ENCODE assay signal across 21 mouse cellular contexts in genomic region chr6:148421577-148421976, GRCm38 (mm10). TPM values are rescaled to one million over a fixed set of nuclear protein-coding genes. Genes with fewer than 3 reads are reported as not detected.
DNase-seq lines count a peak whose midpoint lies in the region; ATAC-seq lines count a peak whose summit lies in the region.
"Had no signal": no experiment of that assay in that cellular context is flagged by ENCODE, and none has a peak within 500 bp of the region (broad histone marks: within the 10 kb centered on the region; RNA-seq: fewer than 3 reads in every experiment).

No protein-coding gene starts in this region.

- H3K9me3 ChIP-seq in hindbrain, embryonic 14.5 days (ENCODE audit: control insufficient read depth, low read length), result no peaks in the 10 kb centered on the region
- no peaks in the 10 kb centered on the region for H3K9me3 ChIP-seq in hindbrain, embryonic 10.5 days
- H3K9me3 ChIP-seq in midbrain, embryonic 16.5 days (replicated peaks; ENCODE audit: control insufficient read depth, low read length, poor library complexity, severe bottlenecking), result no peaks in the 10 kb centered on the region
- no peaks in the 10 kb centered on the region for H3K9me3 ChIP-seq in midbrain, embryonic 10.5 days (replicated peaks)
- H3K9me3 ChIP-seq in embryonic facial prominence, embryonic 14.5 days (ENCODE audit: control insufficient read depth, low read length), result no peaks in the 10 kb centered on the region
- H3K9me3 ChIP-seq: heart, embryonic 12.5 days; limb, embryonic 13.5 days; liver, embryonic 13.5 days; lung, embryonic 15.5 days; stomach, embryonic 15.5 days had no signal

- peak; percentile 51 to 65 for DNase-seq in cerebellum, postnatal 14 days
- no peak for DNase-seq in cerebellum, postnatal 25 days
- peak; percentile 32 for DNase-seq in hindbrain, embryonic 14.5 days (ENCODE audit: low spot score)
- no peak for DNase-seq in hindbrain, embryonic 10.5 days (ENCODE audit: low spot score)
- DNase-seq in midbrain, embryonic 10.5 days (ENCODE audit: low spot score), result no peak
- peak; percentile 61 for DNase-seq in embryonic facial prominence, embryonic 14.5 days (ENCODE audit: low spot score)
- no peak for DNase-seq in urinary bladder, postnatal 25 days (ENCODE audit: low spot score)
- DNase-seq: adrenal gland, postnatal 10 days; cerebellum, adult 18-20 months; heart, postnatal 14 days; kidney, adult 2 months; kidney, postnatal 10 days; liver, embryonic 13.5 days; retina, postnatal 1 day had no signal

- no peak for ATAC-seq in hindbrain, embryonic 14.5 days (ENCODE audit: low FRiP score)
- ATAC-seq in midbrain, embryonic 16.5 days, result 0 out of 2 replicates have a peak, but pooled peaks have one; percentile 32
- peak; percentile 53 for ATAC-seq in embryonic facial prominence, embryonic 14.5 days (ENCODE audit: low read depth)
- ATAC-seq: activated CD4-positive, CD25-positive, alpha-beta regulatory T cell, adult 4 months; CD4-positive, CD25-positive, alpha-beta regulatory T cell, adult 4 months had no signal

- H3K4me3 ChIP-seq in hindbrain, embryonic 14.5 days (replicated peaks; ENCODE audit: low read length), result no peak overlapping the region
- H3K4me3 ChIP-seq in hindbrain, embryonic 10.5 days, result no peak overlapping the region
- no peak overlapping the region for H3K4me3 ChIP-seq in midbrain, embryonic 16.5 days (ENCODE audit: low read depth, low read length)
- H3K4me3 ChIP-seq in midbrain, embryonic 10.5 days, result no peak overlapping the region
- no peak overlapping the region for H3K4me3 ChIP-seq in embryonic facial prominence, embryonic 14.5 days (ENCODE audit: low read depth, low read length)
- H3K4me3 ChIP-seq: heart, embryonic 12.5 days; limb, embryonic 13.5 days; liver, embryonic 13.5 days; lung, embryonic 15.5 days; stomach, embryonic 15.5 days had no signal

- no peaks in the 10 kb centered on the region for H3K27me3 ChIP-seq in hindbrain, embryonic 14.5 days (ENCODE audit: control insufficient read depth, insufficient read depth, low read length)
- H3K27me3 ChIP-seq in hindbrain, embryonic 10.5 days (ENCODE audit: insufficient read depth, poor library complexity, severe bottlenecking), result no peaks in the 10 kb centered on the region
- no peaks in the 10 kb centered on the region for H3K27me3 ChIP-seq in midbrain, embryonic 16.5 days (ENCODE audit: control insufficient read depth, insufficient read depth, low read depth, low read length)
- no peaks in the 10 kb centered on the region for H3K27me3 ChIP-seq in midbrain, embryonic 10.5 days (ENCODE audit: low read depth, poor library complexity, severe bottlenecking)
- no peaks in the 10 kb centered on the region for H3K27me3 ChIP-seq in embryonic facial prominence, embryonic 14.5 days (replicated peaks; ENCODE audit: control insufficient read depth, insufficient read depth, low read length)
- H3K27me3 ChIP-seq: heart, embryonic 12.5 days; limb, embryonic 13.5 days; liver, embryonic 13.5 days; lung, embryonic 15.5 days; stomach, embryonic 15.5 days had no signal

- H3K4me1 ChIP-seq in hindbrain, embryonic 14.5 days (replicated peaks; ENCODE audit: control insufficient read depth, insufficient read depth, low read length), result peaks cover 5% of the 10 kb centered on the region; the same call in 1 of the 2 replicates
- no peaks in the 10 kb centered on the region for H3K4me1 ChIP-seq in hindbrain, embryonic 10.5 days (replicated peaks)
- 0 out of 2 replicates have a peak, but pooled peaks cover 3% of the 10 kb centered on the region for H3K4me1 ChIP-seq in midbrain, embryonic 16.5 days (ENCODE audit: control insufficient read depth, insufficient read depth, low read length)
- 0 out of 2 replicates have a peak, but pooled peaks cover 3% of the 10 kb centered on the region for H3K4me1 ChIP-seq in midbrain, embryonic 10.5 days
- peaks cover 8% of the 10 kb centered on the region; the same call in 1 of the 2 replicates for H3K4me1 ChIP-seq in embryonic facial prominence, embryonic 14.5 days (ENCODE audit: control insufficient read depth, insufficient read depth, low read length)
- H3K4me1 ChIP-seq: limb, embryonic 13.5 days; liver, embryonic 13.5 days; lung, embryonic 15.5 days; stomach, embryonic 15.5 days had no signal

- H3K9ac ChIP-seq in hindbrain, embryonic 14.5 days, result no peak overlapping the region
- H3K9ac ChIP-seq in midbrain, embryonic 16.5 days (ENCODE audit: low read depth, low read length), result no peak overlapping the region
- no peak overlapping the region for H3K9ac ChIP-seq in embryonic facial prominence, embryonic 14.5 days (ENCODE audit: low read depth, low read length)
- H3K9ac ChIP-seq: heart, embryonic 12.5 days; limb, embryonic 13.5 days; liver, embryonic 13.5 days; lung, embryonic 15.5 days; stomach, embryonic 15.5 days had no signal

- H3K27ac ChIP-seq in hindbrain, embryonic 14.5 days, result 0 out of 2 replicates have a peak overlapping the region, but pooled peaks have one; percentile 29
- no peak overlapping the region for H3K27ac ChIP-seq in hindbrain, embryonic 10.5 days
- H3K27ac ChIP-seq in midbrain, embryonic 16.5 days (ENCODE audit: low read length), result no peak overlapping the region
- no peak overlapping the region for H3K27ac ChIP-seq in midbrain, embryonic 10.5 days (replicated peaks)
- H3K27ac ChIP-seq in embryonic facial prominence, embryonic 14.5 days (replicated peaks; ENCODE audit: low read depth, low read length), result 0 out of 2 replicates have a peak overlapping the region, but pooled peaks have one; percentile 22
- H3K27ac ChIP-seq: limb, embryonic 13.5 days; liver, embryonic 13.5 days; lung, embryonic 15.5 days; stomach, embryonic 15.5 days had no signal

- no peak overlapping the region for H3K4me2 ChIP-seq in hindbrain, embryonic 14.5 days (replicated peaks)
- no peak overlapping the region for H3K4me2 ChIP-seq in midbrain, embryonic 16.5 days (ENCODE audit: low read length)
- H3K4me2 ChIP-seq in embryonic facial prominence, embryonic 14.5 days (ENCODE audit: low read depth, low read length), result no peak overlapping the region
- H3K4me2 ChIP-seq: heart, embryonic 12.5 days; limb, embryonic 13.5 days; liver, embryonic 13.5 days; lung, embryonic 15.5 days; stomach, embryonic 15.5 days had no signal

- WGBS in hindbrain, embryonic 14.5 days, result 53% methylated on average over 7 of the region's 7 CpGs
- 79% methylated on average over 7 of the region's 7 CpGs for WGBS in hindbrain, embryonic 10.5 days
- WGBS in midbrain, embryonic 16.5 days, result 53% methylated on average over 7 of the region's 7 CpGs
- 84% methylated on average over 7 of the region's 7 CpGs for whole genome bisulfite sequencing in midbrain, embryonic 10.5 days
- WGBS in embryonic facial prominence, embryonic 14.5 days, result 15% methylated on average over 7 of the region's 7 CpGs

- no peaks in the 10 kb centered on the region for H3K36me3 ChIP-seq in hindbrain, embryonic 14.5 days (replicated peaks; ENCODE audit: control insufficient read depth, insufficient read depth)
- H3K36me3 ChIP-seq in hindbrain, embryonic 10.5 days, result no peaks in the 10 kb centered on the region
- no peaks in the 10 kb centered on the region for H3K36me3 ChIP-seq in midbrain, embryonic 16.5 days (ENCODE audit: control insufficient read depth, insufficient read depth, low read length)
- H3K36me3 ChIP-seq in midbrain, embryonic 10.5 days, result no peaks in the 10 kb centered on the region
- no peaks in the 10 kb centered on the region for H3K36me3 ChIP-seq in embryonic facial prominence, embryonic 14.5 days (ENCODE audit: control insufficient read depth, insufficient read depth, low read length)
- H3K36me3 ChIP-seq: heart, embryonic 12.5 days; limb, embryonic 13.5 days; liver, embryonic 13.5 days; lung, embryonic 15.5 days; stomach, embryonic 15.5 days had no signal

RNA-seq across cellular contexts. Expression of gene Tmtc1, which starts 22.6 kb away (rescaled TPM):
- polyA plus RNA-seq in hindbrain, embryonic 14.5 days (2014; fragmentation: Nextera tagmentation; extraction: Ambion mirVana), result 5.3 and 6.0 TPM in 2 replicates
- polyA plus RNA-seq in hindbrain, embryonic 10.5 days (2016; fragmentation: Nextera tagmentation; extraction: Ambion mirVana), result 0.61 and 1.3 TPM in 2 replicates
- 2.6 and 2.9 TPM in 2 replicates for polyA plus RNA-seq in midbrain, embryonic 16.5 days (2015; fragmentation: Nextera tagmentation; extraction: Ambion mirVana)
- 0.57 and 0.67 TPM in 2 replicates for polyA plus RNA-seq in midbrain, embryonic 10.5 days (2016; fragmentation: Nextera tagmentation; extraction: Ambion mirVana)
- 3.0 and 4.6 TPM in 2 replicates for polyA plus RNA-seq in embryonic facial prominence, embryonic 14.5 days (2014; fragmentation: Nextera tagmentation; extraction: Ambion mirVana)
- polyA plus RNA-seq: CD4-positive, CD25-positive, alpha-beta regulatory T cell, adult 4 months had no signal

Comparison
In these comparisons a context has a peak if more than half of its experiments do, and no peak if none do; other contexts are left out.
1. DNase-seq: peak in cerebellum, postnatal 14 days (2 of 2), hindbrain, embryonic 14.5 days (single experiment) and embryonic facial prominence, embryonic 14.5 days (single experiment); none in cerebellum, postnatal 25 days (0 of 2), hindbrain, embryonic 10.5 days (single experiment), midbrain, embryonic 10.5 days (single experiment) and urinary bladder, postnatal 25 days (single experiment).
2. H3K27ac ChIP-seq: peak in hindbrain, embryonic 14.5 days (single experiment) and embryonic facial prominence, embryonic 14.5 days (single experiment); none in hindbrain, embryonic 10.5 days (single experiment), midbrain, embryonic 16.5 days (single experiment) and midbrain, embryonic 10.5 days (single experiment).